Mouse (Mus musculus): ENCODE data around the gene Kmo. TPM values are rescaled to one million over a fixed set of nuclear protein-coding genes. Genes with fewer than 3 reads are reported as not detected.

Kmo gene
- polyA plus RNA-seq (2016; fragmentation: Nextera tagmentation; extraction: Ambion mirVana), result 0.22 and 0.33 TPM in 2 replicates

DNA sequence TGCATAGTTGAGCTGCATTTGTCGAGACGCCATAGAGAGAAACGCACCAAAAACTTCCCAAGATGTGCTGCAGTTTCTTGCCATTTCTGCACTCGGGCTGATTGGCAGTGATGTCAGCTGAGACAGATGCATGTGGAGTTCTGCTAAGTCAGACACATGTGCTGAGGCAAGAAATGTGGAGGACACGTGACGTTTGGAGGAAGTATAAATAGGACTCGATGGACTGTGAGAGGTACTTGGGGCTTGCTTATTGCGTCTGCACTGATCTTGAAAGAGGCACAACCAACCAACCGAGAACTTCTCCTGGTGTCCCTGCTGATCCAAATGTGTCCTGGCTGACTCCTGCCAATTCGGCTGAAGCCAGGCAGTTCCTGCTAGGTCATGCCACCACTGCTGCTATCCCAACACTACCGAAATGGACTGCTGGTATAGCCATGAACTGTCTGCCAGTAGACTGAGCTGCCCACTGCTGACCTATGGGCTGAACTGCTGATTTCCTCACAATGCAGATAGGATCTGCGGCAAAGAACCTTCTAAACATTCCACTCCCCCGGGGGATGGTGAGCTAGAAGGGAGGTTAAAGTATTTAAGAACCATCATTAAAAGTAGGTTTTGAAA lies at the start of gene Kmo:
TSS of gene Kmo (plus strand) at position 568 of the 618 bp plus-strand sequence.
- no peak for ATAC-seq (ENCODE audit: low FRiP score, low read depth)
- WGBS, result 92% methylated on average over 13 of the region's 13 CpGs
- no peak within 1 kb of the TSS for H3K9ac ChIP-seq (replicated peaks)
- no peaks in the 10 kb centered on the region for H3K9me3 ChIP-seq
- no peak within 1 kb of the TSS for H3K27ac ChIP-seq (replicated peaks)
- H3K4me3 ChIP-seq, result no peak within 1 kb of the TSS
- peaks cover 36% of the 10 kb centered on the region for H3K36me3 ChIP-seq
- no peak within 1 kb of the TSS for H3K4me2 ChIP-seq (replicated peaks)
- H3K27me3 ChIP-seq, result no peaks in the 10 kb centered on the region
- peaks cover 12% of the 10 kb centered on the region for H3K4me1 ChIP-seq

DNA sequence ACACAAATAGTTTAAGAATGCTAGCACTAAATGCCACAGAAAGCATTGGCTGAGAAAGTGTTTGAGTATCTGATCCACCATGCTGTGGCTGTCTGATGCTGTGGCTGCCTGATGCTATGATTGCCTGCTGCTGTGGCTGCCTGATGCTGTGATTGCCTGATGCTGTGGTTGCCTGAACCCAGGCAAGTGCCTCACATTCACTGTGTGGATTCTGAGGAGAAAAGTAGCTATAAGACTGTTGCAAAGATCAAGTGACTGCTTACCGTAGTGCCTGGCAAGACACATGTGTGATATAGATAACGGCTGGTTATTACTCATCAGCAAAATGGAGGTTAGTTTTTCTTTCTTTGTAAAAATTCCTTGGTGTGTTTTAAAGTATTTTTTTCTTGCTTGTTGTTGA lies 46.1 kb upstream of the Kmo start:
- 93% methylated on average over 2 of the region's 2 CpGs for WGBS
- H3K4me1 ChIP-seq, result no peaks in the 10 kb centered on the region
- H3K4me2 ChIP-seq (replicated peaks), result no peak overlapping the region
- H3K36me3 ChIP-seq, result no peaks in the 10 kb centered on the region
- no peaks in the 10 kb centered on the region for H3K27me3 ChIP-seq
- no peak overlapping the region for H3K27ac ChIP-seq (replicated peaks)
- no peak overlapping the region for H3K9ac ChIP-seq (replicated peaks)
- no peaks in the 10 kb centered on the region for H3K9me3 ChIP-seq
- H3K4me3 ChIP-seq, result no peak overlapping the region
- ATAC-seq (ENCODE audit: low FRiP score, low read depth), result no peak

DNA sequence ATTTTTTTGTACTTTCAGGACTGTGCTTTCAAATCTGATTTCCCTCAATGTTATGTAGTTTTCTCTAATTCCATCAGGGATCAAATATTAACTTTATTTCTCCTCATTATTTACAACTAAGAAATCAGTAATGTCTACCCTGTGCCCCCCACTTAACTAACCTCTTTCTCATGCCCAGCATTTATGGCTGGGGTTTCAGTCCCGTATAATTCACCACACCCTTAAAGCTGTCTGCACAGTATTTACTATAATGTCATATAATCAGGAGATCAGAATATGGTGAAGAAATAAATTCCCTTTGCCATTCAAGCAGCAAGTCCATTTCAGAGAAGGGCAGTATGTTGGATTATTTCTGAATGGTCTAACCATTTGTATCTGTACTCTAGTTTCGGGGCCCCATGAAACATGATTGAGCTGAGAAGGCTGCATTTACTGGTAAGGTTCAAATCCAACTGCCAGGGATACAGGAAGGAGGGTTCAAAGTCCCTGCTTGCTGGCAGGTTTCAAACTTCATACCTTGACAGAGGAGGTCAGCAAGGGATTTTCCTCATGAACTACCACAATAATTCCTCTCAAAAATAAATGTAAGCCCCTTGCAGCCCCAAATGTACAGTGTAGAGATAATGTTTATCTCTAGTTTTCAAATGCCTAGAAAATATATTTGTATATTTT lies 41.6 kb upstream of the Kmo start:
- H3K9ac ChIP-seq (replicated peaks), result no peak overlapping the region
- no peak overlapping the region for H3K4me3 ChIP-seq
- H3K4me1 ChIP-seq, result no peaks in the 10 kb centered on the region
- ATAC-seq (ENCODE audit: low FRiP score, low read depth), result no peak
- H3K36me3 ChIP-seq, result no peaks in the 10 kb centered on the region
- H3K27ac ChIP-seq (replicated peaks), result no peak overlapping the region
- H3K27me3 ChIP-seq, result no peaks in the 10 kb centered on the region
- 81% methylated on average over 2 of the region's 2 CpGs for WGBS
- no peak overlapping the region for H3K4me2 ChIP-seq (replicated peaks)
- no peaks in the 10 kb centered on the region for H3K9me3 ChIP-seq

DNA sequence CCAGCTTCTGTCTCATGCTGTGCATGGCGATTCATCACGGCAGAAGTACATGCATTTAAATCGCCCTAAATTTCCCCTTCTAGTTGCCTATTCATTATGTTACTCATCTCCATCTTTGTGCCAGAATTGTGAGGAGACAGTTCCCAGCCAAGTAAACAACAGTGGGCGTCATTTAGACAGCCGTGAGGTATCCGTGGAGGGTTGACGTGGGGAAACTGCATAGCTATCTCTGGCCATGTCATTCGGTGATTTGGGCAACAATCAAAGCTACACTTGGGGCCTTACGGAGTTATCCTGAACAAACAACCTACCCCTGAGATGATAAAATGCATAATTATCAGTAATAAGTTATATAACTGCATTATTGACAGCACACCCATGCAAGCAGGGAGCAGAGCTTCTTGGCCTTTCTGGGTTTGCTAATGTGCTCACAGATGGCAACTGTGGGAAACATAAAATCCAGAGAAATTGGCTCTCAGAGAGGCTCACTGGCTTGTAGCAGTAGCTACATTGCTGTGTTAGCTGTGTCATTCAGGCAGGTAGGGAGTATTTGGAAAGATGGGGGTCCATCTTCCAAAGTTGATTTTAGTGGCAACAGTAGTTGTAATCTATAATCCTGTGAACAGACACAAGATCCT lies 40.5 kb upstream of the Kmo start:
- ATAC-seq (ENCODE audit: low FRiP score, low read depth), result no peak

DNA sequence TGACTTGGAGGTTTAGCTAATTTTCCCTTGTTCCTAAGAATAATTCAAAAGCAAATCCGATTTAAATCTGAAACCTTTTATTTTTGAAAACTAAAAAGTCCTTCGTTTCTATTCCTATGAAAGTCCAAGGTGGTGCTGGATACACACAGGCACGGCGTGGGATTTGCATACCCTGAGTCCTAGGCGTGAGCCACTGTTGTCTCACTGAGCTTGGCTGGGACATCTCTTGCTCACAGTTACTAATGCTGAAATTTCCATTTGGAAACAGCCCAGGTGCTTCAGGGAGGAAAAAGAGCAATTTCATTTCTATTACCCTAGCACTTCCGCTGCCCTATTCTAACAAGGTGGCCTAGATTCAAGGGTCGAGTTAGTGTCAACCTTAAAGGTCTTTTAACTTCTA lies 39.8 kb upstream of the Kmo start:
- H3K27me3 ChIP-seq, result no peaks in the 10 kb centered on the region
- H3K36me3 ChIP-seq, result no peaks in the 10 kb centered on the region
- no peak overlapping the region for H3K4me3 ChIP-seq
- 91% methylated on average over 7 of the region's 7 CpGs for WGBS
- ATAC-seq (ENCODE audit: low FRiP score, low read depth), result no peak
- no peak overlapping the region for H3K27ac ChIP-seq (replicated peaks)
- no peaks in the 10 kb centered on the region for H3K9me3 ChIP-seq
- H3K4me1 ChIP-seq, result no peaks in the 10 kb centered on the region
- H3K4me2 ChIP-seq (replicated peaks), result no peak overlapping the region
- no peak overlapping the region for H3K9ac ChIP-seq (replicated peaks)

More for the DNA sequence above, 40.5 kb upstream of the Kmo start:
- H3K4me1 ChIP-seq, result no peaks in the 10 kb centered on the region
- no peak overlapping the region for H3K4me2 ChIP-seq (replicated peaks)
- no peak overlapping the region for H3K27ac ChIP-seq (replicated peaks)
- H3K4me3 ChIP-seq, result no peak overlapping the region
- no peak overlapping the region for H3K9ac ChIP-seq (replicated peaks)
- H3K36me3 ChIP-seq, result no peaks in the 10 kb centered on the region
- H3K9me3 ChIP-seq, result no peaks in the 10 kb centered on the region
- 87% methylated on average over 9 of the region's 9 CpGs for WGBS
- H3K27me3 ChIP-seq, result no peaks in the 10 kb centered on the region

DNA sequence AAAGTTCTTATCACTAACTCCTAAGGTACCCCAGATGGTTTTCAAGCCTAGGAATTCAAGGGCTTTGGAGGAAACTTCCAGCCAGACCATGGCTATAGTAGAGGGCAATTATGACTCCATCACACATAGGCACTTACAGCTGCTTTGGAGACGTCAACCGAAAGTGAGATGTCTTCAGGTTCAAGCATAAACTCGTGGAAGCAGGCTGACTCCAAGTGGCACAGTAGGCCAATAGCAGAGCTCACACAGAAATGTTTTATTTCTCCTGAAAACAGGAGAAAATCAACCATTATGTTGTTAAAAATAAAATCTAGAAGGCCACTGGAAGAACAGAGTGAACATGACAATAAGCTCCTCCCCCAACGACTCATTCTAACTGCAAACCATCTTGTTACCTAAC lies 37.4 kb upstream of the Kmo start:
- no peaks in the 10 kb centered on the region for H3K27me3 ChIP-seq
- H3K9me3 ChIP-seq, result no peaks in the 10 kb centered on the region
- H3K36me3 ChIP-seq, result no peaks in the 10 kb centered on the region
- no peak for ATAC-seq (ENCODE audit: low FRiP score, low read depth)
- no peak overlapping the region for H3K9ac ChIP-seq (replicated peaks)
- H3K4me3 ChIP-seq, result no peak overlapping the region
- no peak overlapping the region for H3K4me2 ChIP-seq (replicated peaks)
- H3K4me1 ChIP-seq, result no peaks in the 10 kb centered on the region
- no peak overlapping the region for H3K27ac ChIP-seq (replicated peaks)
- WGBS, result 80% methylated on average over 4 of the region's 4 CpGs

DNA sequence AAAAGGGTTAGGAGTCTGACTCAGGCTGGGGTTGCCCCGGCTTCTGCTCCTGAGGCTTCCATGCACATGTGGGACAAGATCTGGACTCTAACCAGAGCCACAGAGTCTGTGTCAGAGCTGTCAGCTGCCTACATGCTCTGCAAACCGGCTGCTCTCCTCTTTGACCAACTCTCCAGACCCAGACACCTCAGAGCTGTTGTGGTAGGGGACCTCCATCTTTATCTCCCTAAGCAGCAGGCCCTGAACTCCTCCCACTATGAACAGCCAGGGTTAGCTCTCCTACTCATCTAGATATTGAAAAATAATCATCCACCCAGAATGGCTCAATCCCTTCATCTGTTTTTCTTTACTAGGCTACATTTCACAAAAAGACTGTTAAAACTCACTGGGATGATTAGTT lies 34.9 kb upstream of the Kmo start:
- ATAC-seq (ENCODE audit: low FRiP score, low read depth), result no peak
- no peaks in the 10 kb centered on the region for H3K4me1 ChIP-seq
- H3K9me3 ChIP-seq, result no peaks in the 10 kb centered on the region
- no peak overlapping the region for H3K27ac ChIP-seq (replicated peaks)
- H3K36me3 ChIP-seq, result no peaks in the 10 kb centered on the region
- no peak overlapping the region for H3K9ac ChIP-seq (replicated peaks)
- no peaks in the 10 kb centered on the region for H3K27me3 ChIP-seq
- H3K4me2 ChIP-seq (replicated peaks), result no peak overlapping the region
- 85% methylated on average over 2 of the region's 2 CpGs for WGBS
- no peak overlapping the region for H3K4me3 ChIP-seq

DNA sequence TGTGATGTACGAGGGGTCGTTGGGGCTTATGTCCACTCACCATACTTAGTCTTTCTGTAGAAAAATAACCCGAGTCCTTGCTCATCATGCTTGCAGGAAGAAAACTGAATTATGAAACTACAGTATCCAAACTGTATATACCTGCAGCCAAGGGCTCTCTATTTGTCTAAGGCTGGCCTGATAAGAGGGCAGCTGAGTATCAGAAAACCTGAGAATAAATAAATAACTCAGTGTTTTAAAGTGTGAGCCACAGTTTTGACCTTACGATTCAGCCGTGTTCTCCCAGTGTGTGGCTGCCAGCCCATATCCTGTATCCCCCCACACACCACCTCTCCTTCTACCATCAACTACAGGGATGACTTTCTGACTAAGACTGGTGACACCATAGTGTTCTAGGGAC lies 33.5 kb upstream of the Kmo start:
- no peak for ATAC-seq (ENCODE audit: low FRiP score, low read depth)
- H3K27me3 ChIP-seq, result no peaks in the 10 kb centered on the region
- no peaks in the 10 kb centered on the region for H3K9me3 ChIP-seq
- H3K4me3 ChIP-seq, result no peak overlapping the region
- no peaks in the 10 kb centered on the region for H3K4me1 ChIP-seq
- no peak overlapping the region for H3K9ac ChIP-seq (replicated peaks)
- H3K36me3 ChIP-seq, result no peaks in the 10 kb centered on the region
- WGBS, result 89% methylated on average over 5 of the region's 5 CpGs
- no peak overlapping the region for H3K4me2 ChIP-seq (replicated peaks)
- no peak overlapping the region for H3K27ac ChIP-seq (replicated peaks)

DNA sequence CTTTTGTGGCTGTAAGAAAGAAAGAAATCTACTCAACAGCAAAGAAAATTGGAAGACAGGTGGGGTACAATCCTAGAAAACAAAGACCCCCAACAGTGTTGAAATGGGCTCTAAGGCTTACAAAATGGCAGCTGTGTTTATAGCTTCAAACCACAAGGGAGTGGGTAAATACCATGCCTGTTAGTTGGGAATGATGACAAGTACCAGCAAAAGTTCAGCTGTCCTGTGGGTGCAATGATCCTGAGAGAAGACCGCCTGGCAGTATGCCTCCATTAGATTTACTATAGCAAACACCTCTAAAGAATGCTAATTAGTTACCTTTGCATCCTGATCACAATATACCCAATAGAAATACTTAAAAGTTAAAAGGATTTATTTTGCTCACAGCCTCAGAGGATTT lies 27.3 kb upstream of the Kmo start:
- Histone ChIP-seq H3K27ac (replicated peaks) (no peak overlapping the region), H3K4me3 (no peak overlapping the region), H3K4me1 (no peaks in the 10 kb centered on the region), H3K36me3 (no peaks in the 10 kb centered on the region), H3K4me2 (replicated peaks) (no peak overlapping the region), H3K9ac (replicated peaks) (no peak overlapping the region), H3K27me3 (no peaks in the 10 kb centered on the region), H3K9me3 (no peaks in the 10 kb centered on the region)
- WGBS, result 81% methylated on average over 1 of the region's 1 CpGs
- no peak for ATAC-seq (ENCODE audit: low FRiP score, low read depth)

DNA sequence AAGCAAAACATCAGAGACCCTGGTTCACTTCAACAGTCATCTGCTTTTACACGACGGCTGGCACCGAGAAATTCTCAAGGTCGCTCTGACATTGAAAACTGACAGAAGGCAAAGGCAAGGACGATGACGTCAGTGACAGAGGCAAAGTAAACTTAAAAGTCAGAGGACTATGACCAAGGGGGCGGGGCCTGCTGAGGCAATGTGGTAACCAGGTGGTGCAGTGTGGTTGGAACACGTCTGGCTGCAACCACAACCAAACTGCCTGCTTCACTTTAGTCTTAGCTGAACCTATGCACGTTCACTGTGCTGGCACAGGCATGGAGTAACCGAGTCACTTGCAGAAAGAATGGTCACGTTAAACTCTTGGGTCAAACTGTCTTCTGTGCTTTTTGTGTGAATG lies 17.9 kb upstream of the Kmo start:
- no peak for ATAC-seq (ENCODE audit: low FRiP score, low read depth)
- WGBS, result 93% methylated on average over 11 of the region's 11 CpGs
- peaks cover 40% of the 10 kb centered on the region for H3K36me3 ChIP-seq

DNA sequence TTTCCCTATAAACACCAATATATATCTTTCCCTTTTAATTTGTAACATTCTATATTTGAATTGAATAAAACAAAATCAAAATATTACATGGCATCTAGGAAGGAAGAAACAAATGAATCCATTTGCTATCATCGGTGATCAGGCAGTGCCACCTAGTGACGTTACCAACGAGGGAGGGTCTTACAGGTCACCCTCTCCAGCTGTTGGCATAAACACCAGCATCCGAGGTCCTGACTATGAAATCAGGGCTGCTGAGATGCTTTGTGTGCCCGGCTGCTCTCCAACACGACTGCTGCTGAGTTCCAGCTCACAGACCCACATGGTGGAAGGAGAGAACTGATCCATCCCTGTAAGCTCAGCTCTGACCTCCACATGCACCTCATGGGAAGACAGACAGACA lies 16.8 kb upstream of the Kmo start:
- ATAC-seq (ENCODE audit: low FRiP score, low read depth), result no peak; the same call in 1 of the 2 replicates
- Histone ChIP-seq H3K27me3 (no peaks in the 10 kb centered on the region), H3K4me1 (no peaks in the 10 kb centered on the region), H3K9me3 (no peaks in the 10 kb centered on the region), H3K36me3 (peaks cover 52% of the 10 kb centered on the region), H3K4me2 (replicated peaks) (no peak overlapping the region), H3K4me3 (no peak overlapping the region), H3K9ac (replicated peaks) (no peak overlapping the region), H3K27ac (replicated peaks) (no peak overlapping the region)
- 72% methylated on average over 6 of the region's 6 CpGs for WGBS

More for the DNA sequence above, 17.9 kb upstream of the Kmo start:
- H3K27ac ChIP-seq (replicated peaks), result no peak overlapping the region
- no peaks in the 10 kb centered on the region for H3K4me1 ChIP-seq
- no peak overlapping the region for H3K4me2 ChIP-seq (replicated peaks)
- no peak overlapping the region for H3K4me3 ChIP-seq
- no peak overlapping the region for H3K9ac ChIP-seq (replicated peaks)
- H3K9me3 ChIP-seq, result no peaks in the 10 kb centered on the region
- H3K27me3 ChIP-seq, result no peaks in the 10 kb centered on the region

DNA sequence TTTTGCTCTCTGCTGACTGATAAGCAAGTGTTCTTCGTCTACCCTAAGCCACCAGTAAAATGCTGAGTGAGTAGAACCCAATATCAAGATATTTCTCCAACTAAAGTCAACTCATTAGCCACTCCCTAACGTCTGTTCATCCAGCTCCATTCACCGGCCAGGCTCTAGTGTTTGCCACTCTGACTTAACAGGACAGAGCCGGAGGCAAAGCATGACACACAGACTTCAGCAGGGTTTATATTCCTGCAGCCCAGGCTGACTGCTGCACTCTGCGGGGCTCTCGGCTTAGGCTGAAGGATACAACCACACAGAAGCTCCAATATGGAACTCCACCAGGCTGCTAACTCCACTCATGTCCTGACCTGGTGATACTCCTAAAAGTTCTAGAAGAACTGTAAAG lies 12.9 kb upstream of the Kmo start:
- no peaks in the 10 kb centered on the region for H3K27me3 ChIP-seq
- H3K4me2 ChIP-seq (replicated peaks), result no peak overlapping the region
- H3K9me3 ChIP-seq, result no peaks in the 10 kb centered on the region
- 90% methylated on average over 6 of the region's 6 CpGs for WGBS
- ATAC-seq (ENCODE audit: low FRiP score, low read depth), result no peak
- peaks cover 74% of the 10 kb centered on the region for H3K36me3 ChIP-seq
- no peak overlapping the region for H3K27ac ChIP-seq (replicated peaks)
- no peak overlapping the region for H3K4me3 ChIP-seq
- H3K4me1 ChIP-seq, result no peaks in the 10 kb centered on the region
- H3K9ac ChIP-seq (replicated peaks), result no peak overlapping the region
